Mouse (Mus musculus) erythroblast, embryonic 14.5 days (primary cell): Measurements from ENCODE around the gene Kcng4.

Experiments
- GATA1 ChIP-seq: IDR thresholded peaks from 2 replicates; pipeline ENCODE4 v1.6.1; 2012; ENCODE audit warnings: low read length, inconsistent platforms, mixed read lengths
- TAL1 ChIP-seq: IDR thresholded peaks from 3 replicates; pipeline ENCODE4 v1.6.1; 2012; ENCODE audit warnings: low read length, inconsistent platforms, mixed read lengths

GRCm38 (mm10) chr8:119579096-119579495 lies 56.4 kb downstream of the Kcng4 start:
- TF ChIP-seq GATA1 (no peak), TAL1 (no peak)
